Mouse (Mus musculus) left cerebral cortex, postnatal 36 days (tissue): ENCODE data around the gene Ripk3. TPM values are rescaled to one million over a fixed set of nuclear protein-coding genes. Genes with fewer than 3 reads are reported as not detected.

Experiments
- DNase-seq, 2 experiments: peaks; one replicate each; pipeline ENCODE4 v3.0.0; 2021 to 2022; ENCODE audit warnings: low spot score in 2 of 2, mixed read lengths in 1 of 2
- intact Hi-C: fragments of 180-260 bp; cut with DNase I; formaldehyde crosslinking; loops from one replicate; pipeline ENCODE4 v1.15.1; 2025
- total RNA-seq, 2 experiments: library from RNA; stranded (reverse); gene quantifications; 2 replicates each; pipeline ENCODE4 v1.2.3; 2021

The Ripk3 gene
- total RNA-seq, 2 experiments from 2014 or later = 0.89 TPM; not detected in 1

DNA sequence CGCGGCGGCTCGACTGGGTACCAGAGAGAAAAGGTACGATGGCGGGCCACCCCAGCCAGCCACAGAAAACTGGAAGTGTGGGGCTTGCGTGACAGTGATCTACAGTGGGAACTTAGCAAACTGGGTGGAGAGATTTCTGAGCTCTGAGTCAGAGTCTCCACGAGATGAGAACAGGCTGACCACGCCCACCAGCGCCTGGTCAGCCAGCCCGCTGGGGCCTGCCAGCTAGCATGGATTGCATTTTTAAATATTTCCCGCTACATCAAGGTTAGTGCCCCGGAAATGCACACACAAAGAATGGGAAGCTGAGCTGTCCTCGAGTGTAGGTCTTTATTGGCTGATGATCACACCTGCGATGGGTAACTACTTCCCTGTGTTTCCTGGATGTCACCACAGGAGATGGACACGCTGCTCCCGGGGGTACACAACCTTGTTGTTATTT lies 26.7 kb upstream of the Ripk3 start:
- DNase-seq = no peak
- intact Hi-C loops = no loop called here

DNA sequence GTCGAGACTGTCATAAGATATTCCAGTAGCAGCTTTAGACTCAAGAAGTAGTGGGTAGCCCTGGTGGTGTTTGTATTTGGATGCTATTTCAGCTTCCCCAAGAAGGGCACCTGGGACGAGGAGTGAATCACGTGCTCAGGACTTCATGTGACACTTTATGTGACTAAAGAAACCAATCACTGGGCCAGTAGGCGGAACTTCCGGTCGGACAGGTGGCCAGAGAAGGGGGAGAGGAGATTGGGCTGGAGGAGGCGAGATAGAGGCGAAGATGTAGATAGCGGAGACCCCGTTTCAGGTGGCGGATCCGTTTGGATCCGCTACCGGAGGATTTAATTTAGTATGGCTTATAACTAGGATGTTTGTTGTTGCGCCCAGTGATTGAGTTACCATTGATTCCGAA lies 26.2 kb upstream of the Ripk3 start:
- intact Hi-C loops = no loop called here
- peak; percentile 35 to 45 for DNase-seq

DNA sequence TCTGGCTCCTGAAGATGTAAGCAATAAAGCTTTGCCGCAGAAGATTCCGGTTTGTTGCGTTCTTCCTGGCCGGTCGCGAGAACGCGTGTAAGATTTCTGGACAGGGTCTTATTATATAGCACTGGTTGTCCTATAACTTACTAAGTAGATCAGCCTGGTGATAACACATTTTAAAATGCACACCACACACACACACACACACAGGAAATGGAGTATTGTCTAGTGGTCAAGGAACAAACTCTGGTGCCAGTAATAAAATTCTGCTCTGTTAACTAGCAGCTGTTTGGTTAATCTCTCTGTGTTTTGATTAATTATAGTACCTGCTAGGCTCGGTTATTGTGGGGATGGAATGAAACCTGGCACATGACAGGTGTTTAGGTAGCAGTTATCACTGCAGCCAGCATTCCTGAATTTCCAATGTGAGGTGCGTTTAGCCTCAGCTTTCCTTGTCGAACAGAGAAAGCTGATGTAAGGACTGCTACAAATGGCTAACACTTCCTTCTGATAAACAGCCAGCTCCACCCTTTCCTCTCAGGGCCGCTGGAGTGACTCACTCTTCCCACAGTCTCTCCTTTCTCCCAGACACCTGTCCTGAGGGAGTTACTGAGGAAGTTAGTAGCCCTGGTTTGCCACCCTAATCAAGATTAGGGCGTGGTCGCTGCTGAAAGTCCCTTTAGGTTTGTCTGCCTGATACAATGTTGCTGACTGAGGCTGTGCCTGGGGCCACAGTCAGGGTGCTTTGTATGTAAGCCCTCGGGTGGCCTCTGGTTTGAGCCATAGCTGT lies 6.9 kb upstream of the Ripk3 start:
- intact Hi-C loops = no loop called here
- no peak for DNase-seq

DNA sequence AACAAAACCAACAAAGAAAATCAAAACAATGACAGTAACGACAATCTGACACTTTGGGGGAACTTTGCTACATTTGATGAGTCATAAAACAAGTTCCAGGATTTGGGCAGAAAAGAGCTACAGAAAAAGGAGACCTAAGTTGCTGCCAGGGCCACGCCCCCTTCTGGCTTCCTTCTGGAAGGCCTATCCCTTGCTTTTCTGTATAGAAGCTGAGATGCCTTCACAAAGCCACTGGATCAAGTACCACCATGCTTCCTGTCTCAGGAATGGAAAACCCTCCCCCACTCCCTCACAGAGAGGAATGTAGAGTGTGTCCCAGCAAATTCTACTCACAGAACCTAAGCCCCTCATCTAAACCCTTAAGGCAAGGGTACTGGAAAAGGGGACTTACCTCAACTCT lies 5.3 kb upstream of the Ripk3 start:
- intact Hi-C loops = no loop called here
- no peak for DNase-seq

DNA sequence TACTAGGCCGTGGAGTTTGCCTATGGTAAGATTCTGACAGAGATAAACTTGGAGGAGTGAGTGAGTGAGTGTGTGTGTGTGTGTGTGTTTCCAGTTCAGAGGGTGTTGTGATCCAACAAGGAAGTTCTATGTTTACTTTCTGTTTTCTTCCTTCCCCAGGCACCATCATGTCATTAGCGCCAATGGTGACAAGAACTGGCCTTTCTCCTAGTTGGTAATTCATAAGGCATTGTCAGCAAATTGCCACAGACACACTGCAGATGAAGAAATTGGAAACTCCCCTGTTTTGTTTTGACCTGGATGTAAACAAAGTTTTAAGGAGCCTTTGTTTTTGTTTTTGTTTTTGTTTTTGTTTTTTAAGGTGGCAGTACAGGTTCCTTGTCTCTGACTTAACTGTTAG lies 4.8 kb upstream of the Ripk3 start:
- intact Hi-C loops = no loop called here
- no peak for DNase-seq

DNA sequence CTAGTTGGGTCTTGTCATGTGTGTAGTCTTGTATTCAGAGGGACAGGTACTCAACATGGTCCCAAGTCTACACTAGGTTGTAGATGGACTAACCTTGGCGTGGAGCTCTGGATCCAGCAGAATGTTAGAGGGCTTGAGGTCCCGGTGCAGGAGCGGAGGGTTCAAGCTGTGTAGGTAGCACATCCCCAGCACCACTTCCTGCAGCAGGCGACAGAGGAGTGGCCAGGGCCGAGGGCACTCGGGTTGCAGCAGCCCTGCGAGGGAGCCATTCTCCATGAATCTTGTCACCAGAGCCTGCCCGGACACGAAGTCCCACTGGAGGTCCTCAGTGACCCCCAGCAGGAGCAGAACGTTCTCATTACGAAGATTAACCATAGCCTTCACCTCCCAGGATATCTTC lies 934 bp downstream of the Ripk3 start:
- DNase-seq = no peak
- intact Hi-C loops = no loop called here

DNA sequence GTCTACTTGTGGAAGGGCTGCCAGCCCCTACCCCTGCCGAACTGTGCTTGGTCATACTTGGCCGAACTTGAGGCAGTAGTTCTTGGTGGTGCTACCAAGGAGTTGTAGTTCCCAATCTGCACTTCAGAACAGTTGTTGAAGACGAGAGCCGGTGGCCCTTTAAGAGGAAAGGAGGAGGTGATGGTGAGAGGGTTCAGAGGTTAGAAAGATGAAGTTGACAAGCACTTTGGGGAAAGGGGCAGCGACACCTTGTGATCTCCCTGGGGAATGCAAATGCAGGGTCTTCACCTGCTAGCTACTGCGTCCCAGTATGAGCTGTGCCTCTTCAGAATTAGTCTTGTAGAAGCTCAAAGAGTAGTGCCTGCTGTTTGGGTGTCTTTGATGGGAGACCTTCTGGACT lies 3.5 kb downstream of the Ripk3 start:
- intact Hi-C loops = loop anchor here (2.0 kb wide), 1 partner anchor 78 kb away; no protein-coding TSS in a partner anchor
- DNase-seq = no peak

DNA sequence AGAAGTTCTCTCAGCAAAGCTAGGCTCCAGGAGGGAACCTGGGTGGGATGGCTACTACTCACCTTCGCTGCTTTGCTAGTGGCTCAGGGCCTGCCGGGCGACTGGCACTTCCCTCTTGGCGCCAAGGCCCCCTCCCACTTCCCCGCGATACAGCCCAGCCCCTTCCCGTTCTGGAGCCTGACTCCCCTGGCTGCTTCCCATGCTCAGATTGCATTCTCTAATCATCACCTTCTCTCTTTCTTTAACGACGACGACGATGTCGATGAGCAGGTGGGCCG lies 4.8 kb downstream of the Ripk3 start, which contains the start of gene Adcy4:
Adcy4 (minus strand) TSS at position 138 of the 278 bp plus-strand sequence.
- intact Hi-C loops = loop anchor here (2.0 kb wide), 1 partner anchor 79 kb away; no protein-coding TSS in a partner anchor
- no peak for DNase-seq

DNA sequence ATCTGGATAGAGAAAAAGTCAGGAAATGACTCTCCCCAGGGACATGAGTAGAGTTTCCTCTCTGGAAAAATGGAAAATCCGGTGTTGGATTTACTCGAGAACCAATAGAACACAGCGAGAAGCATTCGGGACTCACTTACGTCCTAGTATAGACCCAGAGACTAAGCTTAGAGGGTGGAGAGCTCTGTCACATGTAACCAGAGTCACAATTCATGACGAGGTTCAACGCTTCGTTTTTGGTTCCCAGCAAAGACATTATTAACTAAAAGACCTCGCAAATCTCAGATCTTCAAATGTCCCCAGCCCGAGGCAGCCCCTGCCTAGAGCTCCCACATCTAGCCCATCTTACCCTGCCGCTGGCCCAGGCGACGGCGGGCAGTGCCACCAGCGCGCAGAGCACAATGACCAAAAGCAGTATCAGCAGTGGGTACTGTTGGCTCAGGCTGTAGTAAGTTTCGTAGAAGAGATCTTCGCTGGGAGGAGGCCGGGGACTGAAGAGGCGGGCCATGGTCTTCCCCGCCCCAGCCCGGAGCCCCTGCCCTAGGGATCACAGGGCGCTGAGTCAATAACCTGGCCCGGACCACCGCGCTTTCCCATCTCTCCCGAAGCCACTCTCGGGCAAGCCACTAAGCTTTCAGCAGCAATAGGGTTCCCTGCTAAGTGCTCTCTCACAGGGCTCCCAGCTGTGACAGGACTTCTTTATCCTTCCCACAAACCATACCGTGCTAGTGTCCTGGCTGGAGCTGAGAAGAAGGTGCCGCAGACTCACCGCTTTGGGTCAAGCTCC lies 5.3 kb downstream of the Ripk3 start:
- no peak for DNase-seq
- intact Hi-C loops = no loop called here

DNA sequence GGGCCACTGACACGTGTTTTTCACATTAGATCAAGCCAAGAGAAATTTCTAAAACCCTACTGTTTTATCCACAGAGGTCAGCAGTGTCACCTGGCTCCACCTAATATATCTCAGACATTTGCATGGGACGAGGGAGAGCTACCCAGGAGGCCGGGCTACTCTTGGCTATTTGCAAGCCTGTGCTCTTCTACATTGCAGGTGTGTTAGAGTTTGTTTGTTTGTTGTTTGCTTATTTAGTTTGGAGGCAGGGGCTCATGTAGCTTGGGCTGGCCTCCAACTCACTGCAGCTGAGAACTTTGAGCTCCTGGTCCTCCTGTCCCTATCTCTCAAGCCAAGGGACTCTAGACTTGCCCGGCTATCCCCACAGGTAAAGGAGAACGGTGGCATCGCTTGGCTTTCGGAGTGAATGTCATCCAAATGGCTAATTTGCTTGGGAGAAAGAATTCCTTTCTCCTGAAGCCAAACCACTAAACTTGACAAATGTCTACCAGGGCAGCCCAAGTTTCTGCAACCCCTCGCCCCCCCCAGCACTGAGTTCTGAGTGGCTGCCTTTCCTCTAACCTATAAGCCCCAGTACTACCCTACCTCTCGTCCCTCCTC lies 6.2 kb downstream of the Ripk3 start:
- DNase-seq = no peak
- intact Hi-C loops = no loop called here

DNA sequence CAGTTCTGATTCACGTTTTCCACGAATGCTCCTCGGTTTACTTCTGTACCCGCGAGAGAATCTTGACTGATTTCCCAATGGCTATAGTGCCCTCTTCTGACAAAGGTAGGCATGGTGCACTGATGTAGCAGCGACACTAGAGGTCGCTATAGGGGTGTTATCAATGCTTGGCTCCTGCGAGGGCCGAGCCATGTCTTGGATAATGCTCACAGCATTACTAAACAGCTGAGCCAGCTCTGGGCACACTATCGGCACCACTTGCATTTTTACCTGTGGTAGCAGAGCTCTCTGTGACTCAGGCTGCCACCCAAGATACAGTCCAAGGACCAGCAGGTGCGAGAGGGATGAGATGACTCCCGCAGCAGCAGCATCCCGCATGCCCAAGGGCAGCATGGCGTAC lies 7.4 kb downstream of the Ripk3 start:
- peak; percentile 27 to 34 for DNase-seq
- intact Hi-C loops = no loop called here

DNA sequence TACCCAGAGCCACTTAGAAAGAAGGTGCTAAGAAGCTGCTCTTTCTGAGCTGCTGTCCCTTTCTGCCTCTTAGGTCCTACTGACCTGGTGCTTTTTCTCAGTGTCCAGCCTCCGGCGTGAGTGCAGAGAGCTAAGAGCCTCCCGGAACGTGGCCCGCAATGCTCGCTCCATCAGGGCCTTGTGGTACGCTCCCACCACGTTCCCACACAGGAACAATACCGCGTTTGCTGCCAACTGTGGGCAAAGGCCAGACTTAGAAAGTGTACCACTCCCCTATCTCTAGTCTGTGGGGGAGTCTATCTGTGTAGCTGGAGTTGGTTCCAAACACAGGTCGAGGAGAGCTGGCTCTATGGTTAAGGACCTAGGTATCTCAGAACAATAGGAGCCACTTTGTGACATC lies 7.9 kb downstream of the Ripk3 start:
- intact Hi-C loops = no loop called here
- DNase-seq = no peak

DNA sequence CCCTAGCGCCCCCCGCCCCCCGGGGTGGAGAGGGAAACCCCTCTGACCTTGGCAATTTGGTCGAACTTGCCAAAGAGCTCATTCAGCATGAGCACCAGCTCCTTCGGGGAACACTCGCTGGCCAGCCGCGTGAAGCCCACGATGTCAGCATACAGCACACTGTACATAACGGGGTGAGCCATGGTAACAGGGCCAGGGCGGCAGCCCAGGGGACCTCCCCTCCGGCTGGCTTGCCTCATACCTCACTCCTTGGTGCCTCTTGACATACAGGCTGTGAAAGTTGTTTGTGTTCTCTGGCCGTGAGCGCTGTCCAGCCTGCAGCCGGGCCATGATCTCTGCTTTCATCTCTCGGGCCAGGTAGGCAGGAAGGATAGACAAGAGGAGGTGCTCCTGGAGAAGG lies 9.0 kb downstream of the Ripk3 start:
- intact Hi-C loops = no loop called here

DNA sequence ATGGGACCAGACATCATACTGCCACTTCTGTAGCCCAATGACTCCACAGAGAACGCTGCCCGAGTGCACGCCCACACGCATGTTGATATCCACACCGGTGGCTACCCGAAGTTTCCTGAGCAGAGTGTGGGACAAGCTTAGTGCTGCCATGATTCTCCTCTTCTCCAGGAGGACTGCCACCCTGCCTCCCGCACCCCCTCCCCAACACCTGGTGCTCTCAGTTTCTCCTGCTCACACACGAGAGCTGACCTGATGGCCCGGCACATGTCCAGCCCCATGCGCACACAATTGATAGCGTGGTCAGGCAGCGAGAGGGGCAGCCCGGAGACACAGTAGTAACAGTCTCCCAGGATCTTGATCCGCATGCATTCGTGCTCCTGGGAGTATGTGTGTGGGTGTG lies 10.0 kb downstream of the Ripk3 start:
- DNase-seq = no peak
- intact Hi-C loops = no loop called here

More for the DNA sequence above, 9.0 kb downstream of the Ripk3 start:
- peak in 1 of 2 experiments; percentile 2 for DNase-seq

DNA sequence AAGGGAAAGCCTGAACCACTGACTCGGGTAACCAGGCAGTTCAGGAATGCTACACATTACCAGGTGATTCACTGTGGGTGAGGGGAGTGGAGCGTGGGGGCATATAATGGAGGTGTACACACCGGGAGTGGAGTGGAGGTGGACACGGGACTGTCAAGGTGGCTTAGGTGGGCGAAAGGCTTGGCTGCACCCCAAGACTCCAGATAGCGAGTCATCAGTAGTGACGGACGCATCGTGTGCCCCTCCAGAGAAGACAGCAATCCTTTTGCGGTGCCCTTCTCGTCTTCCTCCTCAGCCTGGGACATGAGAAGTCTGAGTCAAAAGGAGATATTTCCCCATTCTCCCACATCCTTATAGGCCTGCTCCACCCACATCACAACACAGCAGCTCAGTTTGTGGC lies 10.9 kb downstream of the Ripk3 start:
- intact Hi-C loops = no loop called here

DNA sequence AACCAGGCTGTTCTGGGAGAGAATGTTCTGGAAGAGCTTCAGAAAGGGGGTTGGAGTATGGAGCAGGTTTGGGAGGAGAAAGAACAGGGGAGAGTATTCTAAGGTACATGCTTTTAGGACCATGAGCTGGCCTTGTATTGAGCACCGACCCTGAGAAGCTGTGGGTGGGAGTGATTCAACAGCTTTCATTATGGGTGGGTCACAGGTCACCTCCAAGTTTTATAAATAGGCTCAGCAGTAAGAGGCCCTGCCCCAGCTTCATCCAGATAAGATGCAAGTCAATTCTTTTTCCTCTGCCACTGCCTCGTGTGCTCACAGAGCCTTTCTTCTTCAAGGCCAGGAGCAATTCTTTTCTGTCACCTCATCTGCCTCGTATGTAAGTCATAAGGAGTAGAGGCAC lies 11.5 kb downstream of the Ripk3 start:
- intact Hi-C loops = no loop called here
- DNase-seq = no peak

More for the DNA sequence above, 10.9 kb downstream of the Ripk3 start:
- no peak for DNase-seq

DNA sequence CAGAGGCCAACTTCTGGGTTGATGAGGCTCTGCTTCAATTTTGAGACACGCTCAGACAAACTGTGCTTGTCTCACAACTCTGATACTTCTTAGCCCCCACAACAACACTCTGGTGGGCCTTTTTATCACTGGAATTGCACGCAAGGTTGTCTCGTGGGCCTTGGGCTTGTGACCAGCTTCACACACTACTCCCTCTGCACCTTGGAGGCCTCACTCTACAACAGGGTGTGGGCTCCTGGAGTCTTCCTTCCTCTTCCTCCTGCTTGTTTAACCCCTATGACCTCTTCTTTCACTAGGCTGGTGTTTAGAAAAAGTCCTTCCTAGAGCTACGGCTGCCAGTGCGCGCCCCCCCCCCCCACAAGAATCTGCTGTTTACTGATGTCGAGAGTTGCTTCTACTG lies 12.0 kb downstream of the Ripk3 start:
- DNase-seq = no peak
- intact Hi-C loops = no loop called here

DNA sequence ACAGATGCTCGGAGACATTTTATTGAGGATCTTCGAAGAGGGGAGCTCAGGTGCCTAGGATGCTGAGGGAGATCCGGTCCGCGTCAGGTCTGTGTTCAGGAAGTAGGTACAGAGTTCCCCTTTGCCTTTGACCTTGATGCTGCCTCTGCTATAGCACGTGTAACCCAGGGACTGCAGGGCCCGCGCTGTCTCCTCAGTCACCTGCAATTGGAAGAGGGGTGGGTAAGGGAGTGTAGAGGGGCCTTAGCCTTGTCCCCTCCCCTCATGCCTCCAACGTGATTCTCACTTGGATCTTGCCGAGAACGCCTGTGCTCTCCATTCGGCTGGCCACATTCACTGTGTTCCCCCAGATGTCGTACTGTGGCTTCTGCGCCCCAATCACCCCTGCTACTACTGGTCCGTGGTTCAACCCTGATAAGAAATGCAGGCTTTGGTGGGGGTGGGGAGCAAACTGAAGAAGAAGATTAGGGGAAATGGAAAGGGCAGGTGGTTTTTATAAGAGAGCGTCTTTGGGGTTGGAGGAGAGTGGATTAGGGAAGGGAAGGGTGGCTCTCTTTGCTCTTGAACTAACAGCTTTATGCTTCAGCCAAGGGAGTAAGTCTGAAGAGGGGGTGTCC lies 19.5 kb downstream of the Ripk3 start:
- DNase-seq = no peak
- intact Hi-C loops = loop anchor here (5.0 kb wide), 1 partner anchor 148 kb away; no protein-coding TSS in a partner anchor

DNA sequence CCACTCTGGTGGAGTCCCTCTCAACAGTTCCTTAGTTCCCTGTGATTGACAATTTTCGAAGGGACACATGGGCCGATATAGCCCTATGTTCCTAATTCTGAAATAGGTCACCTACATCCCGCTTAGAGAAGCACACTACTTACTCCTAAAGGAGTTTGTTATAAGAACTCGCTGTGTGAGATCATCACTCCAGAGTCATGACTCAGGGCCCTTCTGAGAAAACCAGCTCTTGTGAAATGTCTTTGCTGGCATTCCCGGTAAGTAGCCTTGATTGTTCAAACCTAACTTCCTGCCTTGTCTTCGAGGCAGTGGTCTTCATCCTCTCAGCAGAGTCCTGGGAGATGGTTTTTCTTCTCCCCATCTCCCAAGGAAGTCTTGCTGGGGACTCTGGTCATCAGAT lies 20.1 kb downstream of the Ripk3 start:
- DNase-seq = no peak
- intact Hi-C loops = loop anchor here (5.0 kb wide), 1 partner anchor 149 kb away; no protein-coding TSS in a partner anchor
